Mouse (Mus musculus) liver, adult 2 months (tissue): ENCODE measurements around the gene Lpar3. TPM values are rescaled to one million over a fixed set of nuclear protein-coding genes. Genes with fewer than 3 reads are reported as not detected.

Source experiments
- DNase-seq: peaks from one replicate; pipeline ENCODE4 v3.0.0-alpha.2; 2011; ENCODE audit warnings: low read depth, low spot score; ENCODE audit errors: extremely low read depth
- H3K27ac ChIP-seq: fragments of 200-500 bp; replicated peaks from 2 replicates; pipeline ENCODE4 v1.5.1; 2012; ENCODE audit warnings: low read depth, mild to moderate bottlenecking, control low read depth, inconsistent platforms, low read length; ENCODE audit not compliant: insufficient read depth
- H3K27me3 ChIP-seq: fragments of 200-500 bp; 2 replicates; pipeline ENCODE4 v1.6.1; 2012; ENCODE audit warnings: mild to moderate bottlenecking, moderate library complexity, low read length, inconsistent platforms; ENCODE audit not compliant: control insufficient read depth, insufficient read depth
- H3K36me3 ChIP-seq: fragments of 200-500 bp; 2 replicates; pipeline ENCODE4 v1.6.1; 2012; ENCODE audit warnings: low read length, inconsistent platforms; ENCODE audit not compliant: control insufficient read depth, insufficient read depth
- H3K4me1 ChIP-seq: fragments of 200-500 bp; 2 replicates; pipeline ENCODE4 v1.6.1; 2011; ENCODE audit warnings: low read length; ENCODE audit not compliant: control insufficient read depth, insufficient read depth
- H3K4me3 ChIP-seq: fragments of 200-500 bp; 2 replicates; pipeline ENCODE4 v1.5.1; 2011; ENCODE audit warnings: low read depth, mild to moderate bottlenecking, control low read depth, low read length, moderate library complexity; ENCODE audit not compliant: insufficient read depth
- H3K79me2 ChIP-seq: fragments of 200-500 bp; 2 replicates; pipeline ENCODE4 v1.6.1; 2012; ENCODE audit warnings: inconsistent platforms, mild to moderate bottlenecking, low read length, moderate library complexity; ENCODE audit not compliant: control insufficient read depth, insufficient read depth
- H3K9ac ChIP-seq: fragments of 200-500 bp; 2 replicates; pipeline ENCODE4 v1.6.1; 2012; ENCODE audit warnings: low read depth, mild to moderate bottlenecking, control low read depth, inconsistent platforms, low read length
- CTCF ChIP-seq: fragments of 200-500 bp; IDR thresholded peaks from 2 replicates; pipeline ENCODE4 v1.5.1; 2011; ENCODE audit warnings: low read depth, low read length, control low read depth
- POLR2A ChIP-seq: fragments of 200-500 bp; IDR thresholded peaks from 2 replicates; pipeline ENCODE4 v1.6.1; 2011; ENCODE audit warnings: low read length, control low read depth; ENCODE audit not compliant: insufficient read depth; ENCODE audit errors: extremely low read depth
- WGBS: fragments of 180-500 bp; shearing (Covaris S2); methylation state at CpG from one replicate; pipeline ENCODE4 v1.1.7; 2018; 5-methylcytosine and 5-hydroxymethylcytosine counted together
- polyA plus RNA-seq: library from polyadenylated mRNA; depleted of rRNA; stranded (reverse); fragments of >200 nt; gene quantifications from 2 replicates; pipeline ENCODE4 v1.2.3, GENCODE M21; 2012
- total RNA-seq: library from RNA; depleted of rRNA; stranded (reverse); fragments of >200 nt; gene quantifications from 2 replicates; pipeline ENCODE4 v1.2.3, GENCODE M21; 2014

Lpar3 gene
- total and polyA plus RNA-seq, 2 experiments = 0.05 to 0.09 TPM

DNA sequence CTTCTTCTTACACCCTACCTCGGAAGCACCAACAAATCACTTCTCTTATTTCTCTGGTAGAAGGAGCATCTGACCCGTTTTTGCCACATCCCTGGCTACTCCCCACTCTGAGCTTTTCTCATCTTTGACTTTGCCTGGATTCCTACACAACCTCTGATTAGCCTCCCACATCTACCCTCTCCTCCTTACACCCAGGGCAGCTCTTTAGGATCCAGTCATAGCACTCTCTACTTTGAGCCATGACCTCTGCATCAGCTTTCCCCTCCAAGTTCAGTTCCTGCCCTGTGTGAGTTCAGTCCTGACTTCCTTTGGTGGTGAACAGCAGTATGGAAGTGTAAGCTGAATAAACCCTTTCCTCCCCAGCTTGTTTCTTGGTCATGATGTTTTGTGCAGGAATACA is 87.1 kb downstream of the Lpar3 start:
- DNase-seq = no peak
- no peaks in the 10 kb centered on the region for H3K36me3 ChIP-seq
- WGBS = 62% methylated on average over 2 of the region's 2 CpGs
- H3K4me1 ChIP-seq = no peaks in the 10 kb centered on the region
- TF ChIP-seq POLR2A = no peak
- H3K9ac ChIP-seq = no peak overlapping the region
- no peaks in the 10 kb centered on the region for H3K79me2 ChIP-seq
- H3K27me3 ChIP-seq = no peaks in the 10 kb centered on the region
- H3K4me3 ChIP-seq = no peak overlapping the region
- H3K27ac ChIP-seq = no peak overlapping the region

DNA sequence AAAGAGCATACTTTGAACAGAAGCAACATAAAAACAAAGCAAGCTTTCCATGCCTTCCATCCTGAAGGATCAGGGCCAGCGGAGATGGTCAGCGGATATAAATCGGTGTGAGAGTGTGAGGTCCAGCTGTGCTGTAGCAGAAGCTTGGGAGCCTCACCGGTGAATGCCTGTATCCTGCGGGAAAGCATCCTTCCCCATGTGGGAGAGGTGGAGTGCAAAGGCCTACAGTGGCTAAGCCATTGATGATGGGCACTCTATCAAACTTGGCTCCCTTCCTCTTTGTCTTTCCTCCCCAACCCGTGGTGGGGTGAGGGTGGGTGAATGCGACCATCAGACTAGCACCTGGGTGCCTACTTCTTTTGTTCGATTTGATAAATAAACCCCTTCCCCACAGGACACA is 88.8 kb downstream of the Lpar3 start:
- H3K36me3 ChIP-seq = no peaks in the 10 kb centered on the region
- no peak overlapping the region for H3K9ac ChIP-seq
- no peak for DNase-seq
- H3K27me3 ChIP-seq = no peaks in the 10 kb centered on the region
- H3K4me1 ChIP-seq = no peaks in the 10 kb centered on the region
- no peak overlapping the region for H3K27ac ChIP-seq
- H3K79me2 ChIP-seq = no peaks in the 10 kb centered on the region
- H3K4me3 ChIP-seq = no peak overlapping the region
- WGBS = 81% methylated on average over 8 of the region's 8 CpGs
- TF ChIP-seq CTCF = no peak
- no peak for TF ChIP-seq POLR2A

DNA sequence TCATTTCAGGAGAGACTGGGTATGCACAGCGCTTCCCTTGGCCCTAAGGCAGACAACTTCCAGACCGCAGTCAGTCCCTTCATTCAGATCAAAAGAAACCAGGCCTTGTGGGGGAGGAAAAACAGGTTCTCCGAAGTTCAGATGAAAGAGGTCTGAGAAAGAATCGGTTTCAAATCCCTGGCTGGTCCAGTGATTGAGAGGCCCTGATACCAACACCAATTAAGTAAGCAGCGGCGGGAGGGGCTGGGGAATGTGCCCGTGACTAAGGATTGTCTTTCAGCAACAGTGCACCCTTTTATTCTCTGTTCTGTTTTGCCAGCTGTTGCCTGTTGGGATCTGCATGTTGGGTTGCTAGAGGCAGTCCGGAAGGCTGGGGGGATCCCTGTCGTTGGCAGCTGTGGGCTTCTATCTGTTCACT is 90.4 kb downstream of the Lpar3 start:
- H3K79me2 ChIP-seq = no peaks in the 10 kb centered on the region
- no peaks in the 10 kb centered on the region for H3K4me1 ChIP-seq
- H3K9ac ChIP-seq = no peak overlapping the region
- no peaks in the 10 kb centered on the region for H3K36me3 ChIP-seq
- TF ChIP-seq CTCF = no peak
- TF ChIP-seq POLR2A = no peak
- no peak overlapping the region for H3K4me3 ChIP-seq
- no peak for DNase-seq
- 51% methylated on average over 9 of the region's 9 CpGs for WGBS
- H3K27me3 ChIP-seq = no peaks in the 10 kb centered on the region
- H3K27ac ChIP-seq = no peak overlapping the region

DNA sequence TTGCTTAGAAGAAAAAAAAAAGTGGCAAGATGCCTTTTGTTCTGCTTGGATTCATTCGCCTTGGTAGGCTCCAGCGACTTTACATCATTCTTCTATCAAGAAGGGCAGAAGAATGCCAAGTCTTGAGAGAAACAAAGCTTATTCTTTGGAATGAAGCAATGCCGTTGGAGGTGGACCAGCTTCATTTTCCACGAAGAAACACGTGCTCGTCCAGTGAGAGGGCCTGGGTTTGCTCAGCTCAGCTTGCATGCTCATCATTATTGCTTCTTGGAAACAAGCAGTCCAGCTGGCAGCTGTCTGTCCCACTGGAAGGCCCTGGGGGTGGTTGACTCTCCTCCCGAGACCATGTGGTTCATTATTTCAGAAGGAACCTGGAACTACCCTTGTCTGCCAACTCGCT is 94.7 kb downstream of the Lpar3 start:
- H3K4me3 ChIP-seq = no peak overlapping the region
- H3K27me3 ChIP-seq = no peaks in the 10 kb centered on the region
- no peak overlapping the region for H3K9ac ChIP-seq
- WGBS = 93% methylated on average over 8 of the region's 8 CpGs
- H3K36me3 ChIP-seq = no peaks in the 10 kb centered on the region
- TF ChIP-seq CTCF = no peak
- no peak for TF ChIP-seq POLR2A
- H3K79me2 ChIP-seq = no peaks in the 10 kb centered on the region
- no peak for DNase-seq
- H3K27ac ChIP-seq = no peak overlapping the region
- no peaks in the 10 kb centered on the region for H3K4me1 ChIP-seq

- Histone ChIP-seq H3K4me3 (no peak overlapping the region), H3K79me2 (no peaks in the 10 kb centered on the region), H3K27me3 (no peaks in the 10 kb centered on the region), H3K4me1 (no peaks in the 10 kb centered on the region), H3K36me3 (no peaks in the 10 kb centered on the region), H3K27ac (no peak overlapping the region), H3K9ac (no peak overlapping the region)
- no peak for TF ChIP-seq CTCF
- no peak for TF ChIP-seq POLR2A
- DNase-seq = no peak
- 84% methylated on average over 8 of the region's 8 CpGs for WGBS
Observed at GRCm38 (mm10) chr3:146316293-146316692, 95.5 kb downstream of the Lpar3 start.

- H3K9ac ChIP-seq = no peak overlapping the region
- no peak for DNase-seq
- no peaks in the 10 kb centered on the region for H3K4me1 ChIP-seq
- H3K4me3 ChIP-seq = no peak overlapping the region
- H3K27me3 ChIP-seq = no peaks in the 10 kb centered on the region
- TF ChIP-seq CTCF (no peak), POLR2A (no peak)
- 81% methylated on average over 7 of the region's 7 CpGs for WGBS
- no peaks in the 10 kb centered on the region for H3K36me3 ChIP-seq
- no peak overlapping the region for H3K27ac ChIP-seq
- H3K79me2 ChIP-seq = no peaks in the 10 kb centered on the region
Observed at GRCm38 (mm10) chr3:146317366-146317765, 96.6 kb downstream of the Lpar3 start.

- DNase-seq = no peak
- no peaks in the 10 kb centered on the region for H3K4me1 ChIP-seq
- H3K4me3 ChIP-seq = no peak overlapping the region
- H3K9ac ChIP-seq = no peak overlapping the region
- no peaks in the 10 kb centered on the region for H3K79me2 ChIP-seq
- WGBS = 82% methylated on average over 12 of the region's 12 CpGs
- no peak overlapping the region for H3K27ac ChIP-seq
- TF ChIP-seq POLR2A (no peak), CTCF (no peak)
- H3K36me3 ChIP-seq = no peaks in the 10 kb centered on the region
- no peaks in the 10 kb centered on the region for H3K27me3 ChIP-seq
Observed at GRCm38 (mm10) chr3:146317911-146318310, 97.1 kb downstream of the Lpar3 start.
